Mouse (Mus musculus): ENCODE measurements around the gene Sh3gl1. TPM values are rescaled to one million over a fixed set of nuclear protein-coding genes. Genes with fewer than 3 reads are reported as not detected.

Sh3gl1 gene
- polyA plus RNA-seq, 1 experiment from 2014 or later, result 185 TPM

- H3K9me3 ChIP-seq, result no peaks in the 10 kb centered on the region
- whole genome bisulfite sequencing, result 84% methylated on average over 8 of the region's 8 CpGs
- peaks cover 15% of the 10 kb centered on the region for H3K36me3 ChIP-seq
- no peak overlapping the region for H3K9ac ChIP-seq
- H3K27me3 ChIP-seq, result no peaks in the 10 kb centered on the region
- no peak for ATAC-seq (ENCODE audit: insufficient number of reproducible peaks, insufficient read depth, low FRiP score, low TSS enrichment, low read depth)
- H3K4me2 ChIP-seq, result no peak overlapping the region
- H3K4me3 ChIP-seq, result no peak overlapping the region
- peaks cover 34% of the 10 kb centered on the region for H3K4me1 ChIP-seq
- H3K27ac ChIP-seq, result no peak overlapping the region
Measured at GRCm38 (mm10) chr17:56038583-56039261, 2.3 kb upstream of the Sh3gl1 start.

GRCm38 (mm10) chr17:56036901-56037287 is 459 bp upstream of the Sh3gl1 start:
- Histone ChIP-seq H3K36me3 (peaks cover 22% of the 10 kb centered on the region), H3K27me3 (no peaks in the 10 kb centered on the region), H3K27ac (peak overlapping the region; percentile 60), H3K4me1 (peaks cover 49% of the 10 kb centered on the region), H3K9ac (peak overlapping the region; percentile 64), H3K9me3 (no peaks in the 10 kb centered on the region), H3K4me3 (peak overlapping the region; percentile 89), H3K4me2 (peak overlapping the region; percentile 63)
- 39% methylated on average over 13 of the region's 13 CpGs for WGBS
- no peak for ATAC-seq (ENCODE audit: insufficient number of reproducible peaks, insufficient read depth, low FRiP score, low TSS enrichment, low read depth)

GRCm38 (mm10) chr17:56035216-56035615 is 1.2 kb downstream of the Sh3gl1 start:
- H3K27me3 ChIP-seq, result no peaks in the 10 kb centered on the region
- H3K36me3 ChIP-seq, result peaks cover 34% of the 10 kb centered on the region
- peak overlapping the region; percentile 95 for H3K9ac ChIP-seq
- WGBS, result 76% methylated on average over 4 of the region's 4 CpGs
- peak overlapping the region; percentile 89 for H3K4me3 ChIP-seq
- no peaks in the 10 kb centered on the region for H3K9me3 ChIP-seq
- H3K4me1 ChIP-seq, result peaks cover 36% of the 10 kb centered on the region
- peak overlapping the region; percentile 63 for H3K4me2 ChIP-seq
- no peak overlapping the region; the same call in 1 of the 2 replicates for H3K27ac ChIP-seq
- no peak for ATAC-seq (ENCODE audit: insufficient number of reproducible peaks, insufficient read depth, low FRiP score, low TSS enrichment, low read depth)

- peaks cover 38% of the 10 kb centered on the region for H3K36me3 ChIP-seq
- no peaks in the 10 kb centered on the region for H3K27me3 ChIP-seq
- 81% methylated on average over 6 of the region's 6 CpGs for WGBS
- no peaks in the 10 kb centered on the region for H3K9me3 ChIP-seq
- ATAC-seq (ENCODE audit: insufficient number of reproducible peaks, insufficient read depth, low FRiP score, low TSS enrichment, low read depth), result no peak
- peaks cover 36% of the 10 kb centered on the region for H3K4me1 ChIP-seq
- H3K9ac ChIP-seq, result peak overlapping the region; percentile 95
- H3K4me2 ChIP-seq, result peak overlapping the region; percentile 63
- no peak overlapping the region; the same call in 1 of the 2 replicates for H3K27ac ChIP-seq
- peak overlapping the region; percentile 89 for H3K4me3 ChIP-seq
Measured at GRCm38 (mm10) chr17:56034726-56035100, 1.7 kb downstream of the Sh3gl1 start.

- H3K9ac ChIP-seq, result peak overlapping the region; percentile 95
- no peaks in the 10 kb centered on the region for H3K9me3 ChIP-seq
- H3K27me3 ChIP-seq, result no peaks in the 10 kb centered on the region
- H3K27ac ChIP-seq, result no peak overlapping the region
- peak overlapping the region; percentile 89 for H3K4me3 ChIP-seq
- H3K4me2 ChIP-seq, result peak overlapping the region; percentile 63
- peaks cover 36% of the 10 kb centered on the region for H3K4me1 ChIP-seq
- ATAC-seq (ENCODE audit: insufficient number of reproducible peaks, insufficient read depth, low FRiP score, low TSS enrichment, low read depth), result no peak
- H3K36me3 ChIP-seq, result peaks cover 43% of the 10 kb centered on the region
- 85% methylated on average over 7 of the region's 7 CpGs for WGBS
Measured at GRCm38 (mm10) chr17:56034040-56034725, 2.3 kb downstream of the Sh3gl1 start.

GRCm38 (mm10) chr17:56032831-56033230 is 3.6 kb downstream of the Sh3gl1 start:
- Histone ChIP-seq H3K4me1 (peaks cover 36% of the 10 kb centered on the region), H3K36me3 (peaks cover 56% of the 10 kb centered on the region), H3K4me3 (no peak overlapping the region), H3K27me3 (no peaks in the 10 kb centered on the region), H3K27ac (0 out of 2 replicates have a peak overlapping the region, but pooled peaks have one; percentile 11), H3K9me3 (no peaks in the 10 kb centered on the region), H3K9ac (0 out of 2 replicates have a peak overlapping the region, but pooled peaks have one; percentile 28), H3K4me2 (0 out of 2 replicates have a peak overlapping the region, but pooled peaks have one; percentile 7)
- no peak for ATAC-seq (ENCODE audit: insufficient number of reproducible peaks, insufficient read depth, low FRiP score, low TSS enrichment, low read depth)
- 71% methylated on average over 7 of the region's 7 CpGs for WGBS

GRCm38 (mm10) chr17:56032127-56032733 is 4.2 kb downstream of the Sh3gl1 start:
- Histone ChIP-seq H3K9me3 (no peaks in the 10 kb centered on the region), H3K27ac (no peak overlapping the region), H3K4me2 (no peak overlapping the region), H3K9ac (0 out of 2 replicates have a peak overlapping the region, but pooled peaks have one; percentile 16), H3K36me3 (peaks cover 62% of the 10 kb centered on the region), H3K4me3 (no peak overlapping the region), H3K4me1 (peaks cover 36% of the 10 kb centered on the region), H3K27me3 (no peaks in the 10 kb centered on the region)
- WGBS, result 71% methylated on average over 6 of the region's 6 CpGs
- ATAC-seq (ENCODE audit: insufficient number of reproducible peaks, insufficient read depth, low FRiP score, low TSS enrichment, low read depth), result no peak

GRCm38 (mm10) chr17:56031431-56031830 is 5.0 kb downstream of the Sh3gl1 start:
- Histone ChIP-seq H3K9ac (0 out of 2 replicates have a peak overlapping the region, but pooled peaks have one; percentile 17), H3K4me1 (peaks cover 36% of the 10 kb centered on the region), H3K36me3 (peaks cover 70% of the 10 kb centered on the region), H3K4me3 (no peak overlapping the region), H3K27ac (no peak overlapping the region), H3K27me3 (no peaks in the 10 kb centered on the region), H3K9me3 (no peaks in the 10 kb centered on the region), H3K4me2 (no peak overlapping the region)
- 94% methylated on average over 7 of the region's 7 CpGs for WGBS
- no peak for ATAC-seq (ENCODE audit: insufficient number of reproducible peaks, insufficient read depth, low FRiP score, low TSS enrichment, low read depth)

- Histone ChIP-seq H3K4me1 (peaks cover 36% of the 10 kb centered on the region), H3K27ac (no peak overlapping the region), H3K4me3 (no peak overlapping the region), H3K9ac (0 out of 2 replicates have a peak overlapping the region, but pooled peaks have one; percentile 17), H3K36me3 (peaks cover 72% of the 10 kb centered on the region), H3K9me3 (no peaks in the 10 kb centered on the region), H3K4me2 (no peak overlapping the region), H3K27me3 (no peaks in the 10 kb centered on the region)
- no peak for ATAC-seq (ENCODE audit: insufficient number of reproducible peaks, insufficient read depth, low FRiP score, low TSS enrichment, low read depth)
- WGBS, result 73% methylated on average over 5 of the region's 5 CpGs
Measured at GRCm38 (mm10) chr17:56030919-56031318, 5.5 kb downstream of the Sh3gl1 start.

- peaks cover 72% of the 10 kb centered on the region for H3K36me3 ChIP-seq
- H3K27ac ChIP-seq, result no peak overlapping the region
- H3K4me2 ChIP-seq, result no peak overlapping the region
- peaks cover 32% of the 10 kb centered on the region for H3K4me1 ChIP-seq
- H3K9ac ChIP-seq, result 0 out of 2 replicates have a peak overlapping the region, but pooled peaks have one; percentile 17
- ATAC-seq (ENCODE audit: insufficient number of reproducible peaks, insufficient read depth, low FRiP score, low TSS enrichment, low read depth), result no peak
- WGBS, result 94% methylated on average over 9 of the region's 9 CpGs
- no peaks in the 10 kb centered on the region for H3K9me3 ChIP-seq
- H3K27me3 ChIP-seq, result no peaks in the 10 kb centered on the region
- no peak overlapping the region for H3K4me3 ChIP-seq
Measured at GRCm38 (mm10) chr17:56030238-56030870, 6.1 kb downstream of the Sh3gl1 start.

GRCm38 (mm10) chr17:56027801-56028441 is 8.5 kb downstream of the Sh3gl1 start:
- no peak for ATAC-seq (ENCODE audit: insufficient number of reproducible peaks, insufficient read depth, low FRiP score, low TSS enrichment, low read depth)
- 0 out of 2 replicates have a peak overlapping the region, but pooled peaks have one; percentile 2 for H3K9ac ChIP-seq
- no peaks in the 10 kb centered on the region for H3K9me3 ChIP-seq
- H3K36me3 ChIP-seq, result peaks cover 71% of the 10 kb centered on the region
- no peak overlapping the region for H3K4me3 ChIP-seq
- H3K27ac ChIP-seq, result no peak overlapping the region
- no peak overlapping the region for H3K4me2 ChIP-seq
- 93% methylated on average over 5 of the region's 5 CpGs for WGBS
- H3K27me3 ChIP-seq, result no peaks in the 10 kb centered on the region
- peaks cover 15% of the 10 kb centered on the region for H3K4me1 ChIP-seq

Data from embryonic facial prominence, embryonic 13.5 days (tissue).